Mouse (Mus musculus) neural tube, embryonic 10.5 days (tissue): ENCODE data around the gene Trove2.

Experiments used
- DNase-seq: peaks from one replicate; pipeline ENCODE4 v3.0.0-alpha.2; 2017; ENCODE audit warnings: low spot score; ENCODE audit errors: extremely low spot score

Gene Trove2

DNA sequence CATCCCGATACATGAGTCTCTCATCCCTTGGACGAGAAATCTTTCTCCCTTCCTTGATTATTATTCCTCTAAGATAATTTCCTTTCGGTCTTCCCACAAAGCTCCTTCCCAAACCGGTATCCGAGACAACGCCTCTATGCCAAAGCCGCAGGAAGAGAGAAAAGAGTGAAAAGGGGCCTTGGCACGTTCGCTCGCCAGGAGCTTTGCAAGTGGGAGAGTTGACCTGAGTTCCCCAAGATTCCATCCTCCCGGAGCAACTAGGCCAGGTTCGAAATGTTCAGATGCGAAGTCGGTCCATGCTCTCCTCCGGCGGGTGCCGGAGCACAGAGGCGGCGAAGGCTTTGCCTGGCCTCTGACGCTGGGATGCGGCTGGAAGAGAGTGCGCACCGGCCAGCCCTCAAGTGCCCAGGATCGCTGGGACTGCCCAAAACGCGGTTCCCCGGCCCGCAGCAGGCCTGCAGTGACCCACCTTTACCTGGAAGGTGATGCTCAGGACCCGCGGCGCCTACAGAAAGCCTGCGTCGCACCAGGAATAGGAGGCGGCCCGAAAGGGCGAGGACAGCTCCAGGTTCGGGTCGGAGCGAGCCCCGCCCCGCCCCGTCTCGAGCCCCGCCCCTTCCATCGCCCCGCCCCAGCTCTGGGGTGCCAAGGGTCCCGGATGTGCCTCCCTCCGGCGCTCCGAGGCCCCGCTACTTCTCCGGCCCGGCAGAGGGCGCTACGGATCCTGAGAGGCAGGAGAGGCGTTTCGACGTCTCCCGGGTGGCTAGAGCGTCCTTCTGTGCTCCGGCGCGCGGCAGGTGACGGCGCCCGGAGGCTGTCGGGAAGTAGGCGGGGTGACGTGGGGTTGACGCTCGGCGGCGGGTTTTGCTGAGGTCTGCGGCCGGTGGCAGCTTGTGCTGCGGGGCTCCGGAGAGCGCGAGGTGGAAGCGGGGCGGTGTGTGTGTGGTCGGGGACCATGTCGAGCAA, at the start of gene Trove2, which contains the start of gene Uchl5:
TSS of gene Trove2 (minus strand) at position 623 of the 966 bp plus-strand sequence.
TSS of gene Uchl5 (plus strand) at position 827 of the 966 bp plus-strand sequence.
- peak; percentile 99 for DNase-seq

DNA sequence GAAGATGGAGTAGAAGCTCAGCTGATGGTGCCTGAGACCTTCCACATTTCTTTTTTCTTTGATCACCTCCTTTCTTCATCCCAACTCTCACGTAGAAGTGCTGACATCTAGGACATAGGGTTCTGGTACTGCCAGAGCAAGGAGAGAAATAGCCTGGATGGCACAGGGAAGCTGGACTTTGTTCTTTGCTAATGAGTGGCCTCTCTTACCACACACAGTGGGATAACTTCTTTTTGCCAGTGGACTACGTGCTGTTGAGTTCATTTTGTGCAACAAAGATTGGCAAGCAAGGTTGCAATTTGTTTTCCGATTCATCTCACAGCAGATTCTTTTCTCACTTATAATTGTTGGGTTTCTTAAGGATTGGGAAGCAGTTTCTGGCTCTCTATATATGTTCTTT, 45.8 kb upstream of the Trove2 start:
- no peak for DNase-seq

DNA sequence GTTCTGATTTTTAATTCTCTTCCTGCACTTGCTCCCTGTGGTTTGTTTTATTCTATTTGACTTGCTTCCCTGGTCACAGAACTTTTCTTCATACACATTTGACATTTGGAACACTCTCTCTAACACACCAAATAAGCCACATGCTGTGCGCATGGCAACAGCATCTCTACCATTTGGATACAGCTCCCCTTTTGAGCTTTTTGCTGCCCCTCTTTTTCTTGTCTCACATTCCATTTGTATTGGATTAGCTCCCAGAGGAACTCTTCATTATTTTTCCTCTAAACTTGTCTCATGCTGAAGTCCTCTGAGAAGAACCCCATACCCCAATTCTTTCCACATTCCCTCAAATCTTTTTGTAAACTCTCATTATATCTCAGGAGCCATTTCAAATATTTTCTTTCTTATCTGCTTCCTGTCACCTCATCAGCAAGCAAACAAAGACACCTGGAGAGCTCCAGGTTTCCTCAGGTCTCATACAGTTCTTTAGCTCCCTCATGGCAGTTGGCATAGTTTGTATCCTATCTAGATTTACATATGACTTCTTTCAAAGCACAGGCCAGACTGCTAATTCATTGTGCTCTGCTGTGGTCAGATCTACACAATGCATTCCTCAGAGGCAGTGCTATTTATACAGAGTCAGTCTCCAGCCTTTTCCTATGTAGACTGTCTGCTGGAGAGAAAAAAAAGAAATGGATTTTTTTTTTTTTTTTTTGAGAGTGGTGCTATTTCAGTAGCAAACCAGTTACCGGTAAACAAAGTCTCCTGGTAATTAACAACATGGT, 43.4 kb upstream of the Trove2 start:
- no peak for DNase-seq

DNA sequence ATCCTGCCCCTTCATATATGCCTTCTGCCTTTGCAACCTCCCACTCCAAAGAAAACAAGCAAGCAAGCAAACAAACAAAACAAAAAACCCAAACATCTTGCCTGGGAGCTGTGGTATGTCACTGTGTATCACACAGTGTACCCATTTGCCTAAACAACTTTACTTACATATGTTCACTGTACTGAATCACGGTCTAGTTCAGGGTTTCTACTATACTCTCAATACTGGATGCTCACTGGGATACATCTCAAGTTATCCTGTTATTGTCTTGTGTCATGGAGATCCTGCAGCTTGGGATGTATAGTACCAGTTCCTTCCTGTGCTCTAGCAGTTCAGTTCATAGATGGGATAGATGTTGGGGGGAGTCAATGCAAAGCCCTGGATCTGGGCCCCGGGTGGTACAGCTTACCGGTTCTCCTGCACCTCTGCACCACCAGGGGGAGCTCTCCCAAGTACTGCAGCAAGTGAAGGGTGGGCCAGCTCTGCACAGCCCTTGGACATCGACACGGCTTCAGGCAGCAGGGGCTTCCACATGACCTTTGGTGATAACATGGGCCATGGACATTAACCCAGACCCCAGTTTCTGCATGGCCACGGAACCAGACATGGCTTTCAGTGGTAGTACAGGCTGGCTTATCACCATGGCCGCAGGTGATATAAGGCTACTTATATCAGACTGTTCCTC, 37.0 kb upstream of the Trove2 start:
- peak; percentile 81 for DNase-seq

DNA sequence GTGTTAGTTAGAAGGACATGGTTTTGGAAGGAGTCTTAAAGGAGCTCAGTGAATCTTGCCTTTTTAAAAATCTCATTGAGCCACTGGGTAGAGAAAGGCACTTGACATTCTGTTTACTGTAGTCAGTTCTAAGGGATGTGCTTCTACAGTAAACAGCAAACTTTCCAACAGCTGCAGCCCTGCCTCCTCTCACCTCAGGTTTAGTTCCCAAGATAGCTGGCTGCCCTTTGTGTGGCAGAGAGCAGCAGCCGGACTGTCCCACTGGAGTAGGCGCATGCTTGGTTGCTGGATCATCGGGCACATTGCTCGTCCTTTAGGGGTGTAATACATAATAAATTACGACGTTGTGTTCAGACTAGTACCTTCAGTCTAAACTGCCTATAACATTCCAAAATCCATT, 32.2 kb upstream of the Trove2 start:
- no peak for DNase-seq

DNA sequence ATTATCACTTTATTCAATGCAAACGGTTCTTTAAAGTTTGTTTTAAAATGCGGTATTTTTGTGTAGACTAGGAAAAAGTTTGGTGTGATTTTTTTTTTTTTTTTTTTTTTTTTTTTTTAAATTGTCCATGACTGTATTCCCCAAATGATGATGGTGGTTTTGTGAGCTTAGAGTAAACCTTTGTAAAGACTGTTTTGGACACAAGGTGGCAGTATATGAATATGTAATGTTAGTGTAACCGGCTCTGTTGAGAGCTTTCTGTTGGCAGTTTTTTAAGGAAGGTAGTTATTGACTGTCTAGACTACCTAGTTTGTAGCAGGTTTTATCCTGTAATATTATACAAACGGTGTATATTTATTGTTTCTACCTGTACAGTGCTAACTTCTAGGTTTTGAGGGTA, 26.7 kb upstream of the Trove2 start:
- DNase-seq, result no peak

DNA sequence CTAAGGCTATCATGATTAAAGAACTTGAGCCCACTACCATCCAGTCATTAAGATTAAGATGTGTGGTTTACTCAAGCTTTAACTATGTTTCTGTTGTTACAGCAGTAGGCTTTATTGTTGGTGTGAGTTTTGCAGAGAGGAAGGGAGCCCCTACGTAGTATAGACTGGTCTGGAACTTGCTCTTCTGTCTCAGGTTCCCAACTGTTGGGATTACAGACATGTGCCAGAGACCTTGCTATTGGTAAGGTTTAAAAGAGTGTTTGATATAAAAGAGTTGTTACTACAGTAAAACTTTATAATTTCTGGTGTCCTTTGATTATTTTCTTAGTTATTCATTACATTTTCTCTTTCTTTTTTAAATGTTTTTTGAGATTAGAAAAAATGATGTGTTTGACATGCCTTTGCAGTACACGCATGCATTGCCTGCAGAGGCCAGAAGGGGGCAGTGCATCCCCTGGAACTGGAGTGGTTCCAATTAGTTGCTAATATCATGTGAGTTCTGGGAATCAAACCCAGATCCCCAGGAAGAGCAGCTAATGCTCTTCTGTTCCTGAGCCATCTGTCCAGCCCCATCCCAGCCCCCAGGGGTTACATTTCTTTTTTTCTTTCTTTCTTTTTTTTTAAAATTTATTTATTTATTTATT, 11.8 kb upstream of the Trove2 start:
- DNase-seq, result peak; percentile 38

DNA sequence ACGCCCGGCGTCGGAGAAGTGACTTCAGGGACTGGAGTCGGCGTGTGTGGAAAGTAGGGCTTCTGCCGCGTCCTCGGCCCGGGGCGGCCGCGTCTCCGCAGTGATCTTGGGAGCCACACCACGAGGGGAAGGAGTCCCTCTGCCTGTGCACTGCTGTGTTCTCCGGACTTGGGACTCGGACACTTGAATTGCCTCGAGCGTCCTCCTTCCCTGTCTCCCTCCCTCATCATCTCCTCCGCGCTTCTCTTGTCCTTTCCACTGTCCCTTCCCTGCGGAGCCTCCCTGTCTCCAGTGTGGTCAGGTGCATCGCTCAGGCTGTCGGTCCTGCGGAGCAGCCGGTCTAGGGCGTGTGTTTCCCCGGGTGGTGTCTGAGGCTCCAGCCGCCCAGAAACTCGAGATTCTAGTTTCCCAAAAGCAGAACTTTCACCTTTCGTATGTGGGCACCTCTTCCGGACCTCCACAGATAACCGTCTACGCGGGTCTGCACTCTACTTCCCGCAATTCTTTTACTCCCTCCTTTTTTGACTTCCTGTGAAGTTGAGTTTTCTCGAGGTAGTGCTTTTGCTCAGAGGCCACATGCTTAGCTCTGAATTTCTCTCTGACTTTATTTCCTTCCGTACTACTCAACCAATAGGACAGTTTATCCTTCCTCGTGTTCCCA, 820 bp upstream of the Trove2 start:
- no peak for DNase-seq

DNA sequence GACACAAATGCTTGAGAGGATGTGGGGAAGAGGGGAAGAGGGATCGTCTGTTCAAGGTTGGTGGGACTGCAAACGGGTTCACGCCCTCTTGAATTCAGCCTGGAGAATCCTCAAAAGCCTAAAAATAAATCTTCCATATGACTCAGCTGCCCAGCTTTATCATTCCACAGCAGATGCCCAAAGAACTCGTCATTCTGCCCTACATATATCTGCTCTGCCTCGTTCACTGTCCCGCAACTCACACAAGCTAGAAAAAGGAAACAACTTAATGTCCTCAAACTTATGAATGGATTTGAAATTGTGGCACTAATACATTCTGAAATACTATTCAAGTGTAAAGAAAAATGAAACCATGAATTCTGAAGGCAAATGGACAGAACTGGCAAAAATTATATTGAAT, 3.0 kb downstream of the Trove2 start:
- no peak for DNase-seq

DNA sequence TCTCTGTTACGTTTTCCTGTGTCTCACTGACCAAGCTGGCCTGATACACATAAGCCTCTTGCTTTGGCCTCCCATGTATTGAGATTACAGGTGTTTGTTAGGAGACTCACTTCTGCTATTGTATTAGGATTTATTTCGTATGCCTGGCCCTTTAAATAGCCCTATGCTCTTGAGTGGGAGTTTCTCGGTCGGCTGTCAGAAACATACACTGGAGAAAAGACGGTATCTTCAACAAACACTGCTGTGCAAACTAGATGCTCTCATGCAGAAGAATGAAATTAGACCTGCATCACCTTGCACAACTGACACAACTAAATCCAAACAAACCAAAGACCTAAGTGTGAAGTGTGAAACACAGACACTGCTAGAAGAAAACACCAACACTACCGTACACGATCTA, 3.8 kb downstream of the Trove2 start:
- no peak for DNase-seq

DNA sequence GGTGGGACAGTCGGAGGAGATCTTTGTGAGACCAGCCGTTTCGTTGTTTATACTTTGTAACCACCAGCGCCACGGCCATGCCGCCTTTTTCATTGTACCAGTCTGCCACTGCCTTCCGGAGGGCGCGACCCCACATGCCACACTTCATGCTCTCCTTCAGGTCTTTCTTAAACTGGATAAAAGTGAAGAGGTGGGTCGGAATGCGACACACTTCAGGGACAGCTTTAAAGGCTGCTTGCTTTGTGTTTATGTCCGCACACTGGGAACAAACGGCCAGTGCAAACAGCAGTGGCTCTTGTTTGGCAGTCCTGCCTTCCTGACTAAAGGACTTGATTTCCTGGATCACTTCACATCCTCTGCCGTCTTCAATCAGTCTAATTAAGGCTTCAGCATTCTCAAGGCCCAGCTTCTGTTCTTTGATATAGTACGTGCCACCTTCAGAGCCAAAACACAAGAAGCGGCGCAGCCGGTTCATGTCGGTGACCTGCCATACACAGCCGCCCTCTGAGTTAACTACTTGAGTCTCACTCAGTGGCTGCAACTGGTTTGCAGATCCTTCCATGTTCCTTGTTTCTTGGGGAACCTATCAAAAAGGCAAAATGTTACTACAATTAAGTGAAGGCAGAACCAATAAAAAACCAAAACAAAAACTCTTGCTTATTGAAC, 6.3 kb downstream of the Trove2 start:
- DNase-seq, result no peak

DNA sequence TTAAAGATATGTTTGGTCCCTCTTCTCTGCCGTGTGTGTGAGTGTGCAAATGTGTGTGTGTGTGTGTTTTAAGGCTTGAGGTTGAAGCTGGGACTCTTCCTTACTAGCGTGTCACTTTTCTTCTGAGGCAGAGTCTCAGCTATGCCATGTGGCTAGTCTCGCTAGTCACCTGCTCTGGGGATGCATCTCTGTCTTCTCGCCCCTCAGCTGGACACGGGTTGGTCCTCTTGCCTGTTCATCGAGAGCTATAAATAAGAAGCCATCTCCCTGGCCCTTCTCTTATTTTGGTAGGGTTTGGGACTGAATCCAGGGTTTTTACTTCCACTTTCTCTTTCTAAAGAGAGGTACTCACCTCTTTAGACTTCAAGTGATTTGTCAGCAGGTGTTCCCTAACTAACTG, 10.6 kb downstream of the Trove2 start:
- no peak for DNase-seq

DNA sequence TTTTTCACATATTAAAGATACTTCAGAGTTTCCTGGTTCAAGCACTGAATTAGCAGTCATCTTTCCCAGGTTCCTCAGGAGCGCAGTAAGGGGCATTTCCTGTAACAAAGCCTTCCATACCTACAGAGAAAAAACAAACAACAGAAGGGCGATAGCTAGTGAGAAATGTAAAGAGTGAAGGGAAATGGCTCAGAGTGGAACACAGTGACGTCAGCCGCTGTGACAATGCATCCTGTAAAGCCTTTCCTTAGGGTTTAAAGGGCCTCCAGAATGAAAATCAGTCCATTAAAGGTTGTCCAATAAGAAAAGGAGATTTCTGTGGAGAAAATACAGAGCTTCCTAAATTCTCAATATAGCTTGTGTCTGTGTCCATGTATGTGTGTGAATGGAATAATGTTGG, 11.1 kb downstream of the Trove2 start:
- DNase-seq, result no peak

DNA sequence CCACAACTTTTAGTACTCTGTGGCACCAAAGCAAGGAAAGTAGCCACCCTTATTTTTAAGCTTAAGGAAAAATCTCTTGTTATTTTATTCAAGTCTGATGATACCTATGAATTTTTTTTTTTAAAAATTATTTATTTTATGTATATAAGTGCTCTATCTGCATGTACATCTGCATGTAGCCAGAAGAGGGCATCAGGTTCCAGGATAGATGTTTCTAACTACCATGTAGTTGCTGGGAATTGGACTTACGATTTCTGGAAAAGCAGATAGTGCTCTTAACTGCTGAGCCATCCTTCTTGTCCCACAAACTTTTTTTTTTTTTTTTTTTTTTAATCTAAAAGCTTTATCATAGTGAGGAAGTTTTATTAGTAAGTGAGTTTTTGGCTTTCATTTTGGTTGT, 12.4 kb downstream of the Trove2 start:
- no peak for DNase-seq

DNA sequence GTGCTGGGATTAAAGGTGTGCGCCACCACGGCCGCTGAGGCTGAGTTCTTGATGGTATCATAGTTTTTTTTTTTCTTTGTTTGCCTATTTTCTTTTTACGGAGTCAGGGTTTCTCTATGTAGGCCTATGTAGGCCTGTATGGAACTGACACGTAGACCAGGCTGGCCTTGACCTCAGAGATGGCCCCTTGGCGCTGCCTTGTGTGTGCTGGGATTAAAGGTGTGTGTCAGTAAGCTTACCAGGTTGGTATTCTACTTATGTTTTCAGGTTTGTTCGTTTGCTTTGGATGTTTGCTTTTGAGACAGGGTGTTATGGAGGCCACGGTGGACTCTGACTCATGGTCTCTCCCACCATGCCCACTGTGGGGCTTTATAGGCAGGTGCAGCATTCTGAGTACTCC, 14.7 kb downstream of the Trove2 start:
- no peak for DNase-seq

DNA sequence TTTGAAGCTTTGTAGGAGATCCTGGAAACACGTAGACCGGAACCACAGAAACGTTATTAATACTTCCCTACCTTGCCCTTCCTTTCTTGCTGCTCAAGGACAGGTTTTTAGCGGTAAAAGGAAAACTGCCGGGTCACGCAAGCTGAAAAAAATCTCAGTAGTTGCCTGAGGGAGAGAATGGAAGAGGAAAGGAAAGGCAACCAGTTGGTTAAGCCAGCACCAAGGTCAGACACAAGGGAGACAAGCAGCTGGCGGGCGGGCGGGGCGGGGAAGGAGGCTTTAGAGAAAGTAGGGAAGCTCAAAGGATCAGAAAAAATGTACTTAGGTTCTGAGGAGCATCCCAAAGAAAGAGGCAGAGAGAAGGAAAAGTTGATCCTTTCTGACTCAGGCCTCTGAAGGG, 31.0 kb downstream of the Trove2 start:
- DNase-seq, result no peak

DNA sequence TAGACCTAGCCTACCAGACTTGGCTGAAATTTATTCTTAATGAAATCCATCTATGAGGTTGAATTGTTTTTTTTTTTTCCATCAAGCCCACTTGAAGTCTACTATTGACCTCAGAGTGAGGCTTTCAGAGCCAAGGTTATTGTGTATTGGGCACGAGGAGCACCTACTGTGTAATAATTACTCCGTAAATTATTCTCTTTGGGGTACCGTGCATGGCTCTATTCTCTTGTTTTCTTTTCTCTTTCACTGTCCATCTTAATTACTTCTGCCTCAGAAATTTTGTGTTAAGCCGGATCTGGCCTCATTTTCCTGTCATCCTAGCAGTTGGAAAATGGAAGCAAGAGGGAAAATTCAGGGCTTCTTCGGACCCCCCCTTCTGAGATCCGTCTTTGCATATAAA, 34.7 kb downstream of the Trove2 start:
- no peak for DNase-seq

DNA sequence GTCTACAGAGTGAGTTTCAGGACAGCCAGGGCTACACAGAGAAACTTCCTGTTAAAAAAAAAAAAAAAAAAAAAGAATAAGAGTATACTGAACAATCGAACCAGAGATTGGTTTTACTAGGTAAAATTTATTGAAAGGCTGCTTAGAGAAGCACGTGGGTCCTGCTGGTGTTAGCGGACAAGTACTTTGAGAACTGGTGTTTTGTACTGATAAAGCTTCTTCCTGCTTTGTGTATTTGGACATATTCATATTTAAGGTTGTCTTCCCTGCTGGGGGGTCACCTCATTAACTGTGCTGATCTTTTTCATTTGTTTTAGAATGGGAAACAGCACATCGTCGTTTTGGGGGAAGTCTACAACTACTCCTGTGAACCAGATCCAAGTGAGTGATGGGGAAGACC, 35.5 kb downstream of the Trove2 start:
- DNase-seq, result no peak

DNA sequence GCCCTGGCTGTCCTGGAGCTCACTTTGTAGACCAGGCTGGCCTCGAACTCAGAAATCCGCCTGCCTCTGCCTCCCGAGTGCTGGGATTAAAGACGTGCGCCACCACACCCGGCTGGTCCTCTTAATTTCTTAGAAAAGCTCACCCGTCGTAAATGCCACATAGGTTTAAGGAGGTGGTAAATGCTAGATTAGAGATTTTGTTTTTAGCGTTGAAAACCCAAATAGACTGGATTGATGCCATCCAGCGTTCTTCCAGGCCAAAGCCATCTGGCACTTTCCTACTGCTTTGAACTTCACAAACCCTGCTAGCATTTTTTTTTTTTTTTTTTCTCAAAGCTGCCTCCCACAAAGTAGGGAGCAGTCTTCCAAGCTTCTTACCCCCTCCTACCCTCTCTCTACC, 36.3 kb downstream of the Trove2 start:
- DNase-seq, result no peak
